Comparison of ENCODE assay signal across 11 mouse cellular contexts in the genomic region with DNA sequence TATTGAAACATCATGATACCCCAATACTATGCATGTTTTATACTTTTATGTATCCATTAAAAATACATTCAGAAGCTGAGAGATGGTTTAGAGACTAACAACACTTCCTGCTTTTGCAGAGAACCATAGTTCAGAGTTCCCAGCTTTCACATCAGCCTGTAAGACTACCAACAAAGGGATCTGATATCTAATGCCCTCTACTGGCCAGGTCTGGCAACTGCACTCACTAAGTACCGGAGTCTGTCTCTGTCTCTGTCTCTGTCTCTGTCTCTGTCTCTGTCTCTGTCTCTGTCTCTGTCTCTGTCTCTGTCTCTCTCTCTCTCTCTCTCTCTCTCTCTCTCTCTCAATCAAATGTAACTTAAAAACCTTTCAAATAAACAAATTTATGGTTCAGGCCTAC. TPM values are rescaled to one million over a fixed set of nuclear protein-coding genes. Genes with fewer than 3 reads are reported as not detected.
DNase-seq lines count a peak whose midpoint lies in the region; ATAC-seq and TF ChIP-seq lines count a peak whose summit lies in the region.
"Had no signal": no experiment of that assay in that cellular context is flagged by ENCODE, and none has a peak within 500 bp of the region (broad histone marks: within the 10 kb centered on the region; RNA-seq: fewer than 3 reads in every experiment).

No protein-coding gene starts in this region.

- no peak overlapping the region for H3K27ac ChIP-seq in heart, postnatal 0 days (ENCODE audit: low read depth)
- H3K27ac ChIP-seq: embryonic facial prominence, embryonic 13.5 days; heart, embryonic 13.5 days had no signal

- 44% methylated on average over 1 of the region's 1 CpGs for WGBS in heart, postnatal 0 days

- TF ChIP-seq EP300 in heart, postnatal 0 days (IDR thresholded peaks at IDR 0.05; ENCODE audit: low read depth) = no peak

- no peaks in the 10 kb centered on the region for H3K27me3 ChIP-seq in heart, postnatal 0 days (ENCODE audit: control insufficient read depth, insufficient read depth, low read length)
- H3K27me3 ChIP-seq: embryonic facial prominence, embryonic 13.5 days; heart, embryonic 13.5 days had no signal

- ATAC-seq in heart, postnatal 0 days (ENCODE audit: insufficient read depth, low read depth) = no peak

- H3K36me3 ChIP-seq in heart, postnatal 0 days (replicated peaks; ENCODE audit: control insufficient read depth, insufficient read depth, low read length) = no peaks in the 10 kb centered on the region
- H3K36me3 ChIP-seq: embryonic facial prominence, embryonic 13.5 days; heart, embryonic 13.5 days had no signal

- no peak overlapping the region for H3K4me3 ChIP-seq in heart, postnatal 0 days (ENCODE audit: low read depth, low read length)
- H3K4me3 ChIP-seq: embryonic facial prominence, embryonic 13.5 days; heart, embryonic 13.5 days had no signal

- H3K4me1 ChIP-seq in heart, postnatal 0 days (ENCODE audit: control insufficient read depth, insufficient read depth) = no peaks in the 10 kb centered on the region
- H3K4me1 ChIP-seq: heart, embryonic 13.5 days had no signal

- TF ChIP-seq CTCF in heart, postnatal 0 days (IDR thresholded peaks at IDR 0.05; ENCODE audit: low read depth) = peak; percentile 40

- DNase-seq in heart, postnatal 0 days (ENCODE audit: low spot score) = no peak
- no peak for DNase-seq in heart, adult 8-10 months (ENCODE audit: low spot score)
- DNase-seq in 416B (ENCODE audit: low read depth) = peak; percentile 52
- DNase-seq in ZHBTc4 (ENCODE audit: low read depth, low spot score) = peak; percentile 58
- peak; percentile 25 to 66 for DNase-seq in kidney, postnatal 36 days
- DNase-seq in Muller cell, postnatal 12 days (ENCODE audit: inconsistent ontology term) = no peak
- DNase-seq in ovary, postnatal 10 days (ENCODE audit: low spot score) = no peak
- DNase-seq in frontal cortex, postnatal 14 days (ENCODE audit: low spot score in 2 of 2) = no peak

- no peak overlapping the region for H3K4me2 ChIP-seq in heart, postnatal 0 days (ENCODE audit: low read depth, low read length)
- H3K4me2 ChIP-seq: embryonic facial prominence, embryonic 13.5 days; heart, embryonic 13.5 days had no signal

- H3K9ac ChIP-seq in heart, postnatal 0 days (replicated peaks; ENCODE audit: low read depth, low read length) = no peak overlapping the region
- H3K9ac ChIP-seq: embryonic facial prominence, embryonic 13.5 days; heart, embryonic 13.5 days had no signal

- no peaks in the 10 kb centered on the region for H3K9me3 ChIP-seq in heart, postnatal 0 days (replicated peaks; ENCODE audit: control insufficient read depth, low read length)
- H3K9me3 ChIP-seq: embryonic facial prominence, embryonic 13.5 days; heart, embryonic 13.5 days had no signal

RNA-seq across cellular contexts. Expression of gene Slc15a5, which starts 25.6 kb away (rescaled TPM):
- total RNA-seq in heart, postnatal 0 days (2014; rRNA removed; ENCODE audit: low replicate concordance) = not detected in 2 replicates
- 0.15 TPM in 1 of 2 replicates, not detected in the other for polyA plus RNA-seq in heart, postnatal 0 days (2015; fragmentation: Nextera tagmentation; extraction: Ambion mirVana)
- not detected for total RNA-seq in heart, adult 8-10 months (2022)
- polyA plus RNA-seq: embryonic facial prominence, embryonic 13.5 days; heart, embryonic 13.5 days; stomach, embryonic 14.5 days had no signal

Comparison
In these comparisons a context has a peak if more than half of its experiments do, and no peak if none do; other contexts are left out.
1. DNase-seq: peak in 416B (single experiment), ZHBTc4 (single experiment) and kidney, postnatal 36 days (2 of 2); none in heart, postnatal 0 days (single experiment), heart, adult 8-10 months (single experiment), Muller cell, postnatal 12 days (single experiment), ovary, postnatal 10 days (single experiment) and frontal cortex, postnatal 14 days (0 of 2).